Mouse (Mus musculus) E14TG2a.4 (cell line): Measurements from ENCODE around the gene Gm10300.

Experiments
- CTCF ChIP-seq: conservative IDR thresholded peaks from 2 replicates; pipeline ENCODE4 v1.5.1; 2014; ENCODE audit warnings: low read length
- NANOG ChIP-seq: IDR thresholded peaks from 2 replicates; pipeline ENCODE4 v1.6.1; 2014; ENCODE audit warnings: borderline replicate concordance, low read length, mixed read lengths

GRCm38 (mm10) chr4:132037137-132037536 lies 37.4 kb upstream of the Gm10300 start:
- TF ChIP-seq CTCF (no peak), NANOG (no peak)
